Mouse (Mus musculus) stomach, embryonic 14.5 days (tissue): Measurements from ENCODE around the gene Kmt2c. TPM values are rescaled to one million over a fixed set of nuclear protein-coding genes. Genes with fewer than 3 reads are reported as not detected.

ENCODE experiments used
- ATAC-seq: fragments of 200-750 bp; cut with Nextera tagmentation; 2 replicates; pipeline ENCODE4 v1.8.0; 2017; ENCODE audit warnings: low read depth, moderate TSS enrichment; ENCODE audit not compliant: insufficient number of reproducible peaks, insufficient read depth, low FRiP score
- H3K27ac ChIP-seq: fragments of 300-500 bp; sonication (generic); 2 replicates; pipeline ENCODE4 v1.5.1; 2014; ENCODE audit warnings: mild to moderate bottlenecking, low read length, moderate library complexity, mixed read lengths
- H3K27me3 ChIP-seq: fragments of 300-500 bp; sonication (generic); 2 replicates; pipeline ENCODE4 v1.6.1; 2014; ENCODE audit warnings: low read length, control low read depth, mixed read lengths; ENCODE audit not compliant: control insufficient read depth, insufficient read depth
- H3K36me3 ChIP-seq: fragments of 300-500 bp; sonication (generic); 2 replicates; pipeline ENCODE4 v1.6.1; 2014; ENCODE audit warnings: mild to moderate bottlenecking, control low read depth, low read length, moderate library complexity, mixed read lengths; ENCODE audit not compliant: control insufficient read depth, insufficient read depth
- H3K4me1 ChIP-seq: fragments of 300-500 bp; sonication (generic); 2 replicates; pipeline ENCODE4 v1.6.1; 2014; ENCODE audit warnings: low read length, control low read depth, mixed read lengths; ENCODE audit not compliant: control insufficient read depth, insufficient read depth
- H3K4me2 ChIP-seq: fragments of 300-500 bp; sonication (generic); replicated peaks from 2 replicates; pipeline ENCODE4 v1.6.1; 2014; ENCODE audit warnings: low read depth, low read length, control low read depth
- H3K4me3 ChIP-seq: fragments of 300-500 bp; sonication (generic); 2 replicates; pipeline ENCODE4 v1.5.1; 2014; ENCODE audit warnings: low read depth, low read length, control low read depth
- H3K9ac ChIP-seq: fragments of 300-500 bp; sonication (generic); replicated peaks from 2 replicates; pipeline ENCODE4 v1.6.1; 2014; ENCODE audit warnings: low read depth, mild to moderate bottlenecking, control low read depth, low read length, moderate library complexity, mixed read lengths
- H3K9me3 ChIP-seq: fragments of 300-500 bp; sonication (generic); 2 replicates; pipeline ENCODE4 v1.6.1; 2016; ENCODE audit warnings: low read depth, low read length, control low read depth; ENCODE audit not compliant: control insufficient read depth
- WGBS: fragments of 180-500 bp; shearing (Covaris S2); extraction: QIAGEN DNeasy Blood & Tissue Kit; methylation state at CpG from one replicate; pipeline ENCODE4 v1.1.7; 2014; 5-methylcytosine and 5-hydroxymethylcytosine counted together
- polyA plus RNA-seq: library from polyadenylated mRNA; unstranded; fragments of >200 nt; fragmentation: Nextera tagmentation; extraction: Ambion mirVana; gene quantifications from 2 replicates; pipeline ENCODE4 v1.2.1, GENCODE M21; 2014

Kmt2c gene
- polyA plus RNA-seq, 1 experiment from 2014 or later = 28.8 TPM

DNA sequence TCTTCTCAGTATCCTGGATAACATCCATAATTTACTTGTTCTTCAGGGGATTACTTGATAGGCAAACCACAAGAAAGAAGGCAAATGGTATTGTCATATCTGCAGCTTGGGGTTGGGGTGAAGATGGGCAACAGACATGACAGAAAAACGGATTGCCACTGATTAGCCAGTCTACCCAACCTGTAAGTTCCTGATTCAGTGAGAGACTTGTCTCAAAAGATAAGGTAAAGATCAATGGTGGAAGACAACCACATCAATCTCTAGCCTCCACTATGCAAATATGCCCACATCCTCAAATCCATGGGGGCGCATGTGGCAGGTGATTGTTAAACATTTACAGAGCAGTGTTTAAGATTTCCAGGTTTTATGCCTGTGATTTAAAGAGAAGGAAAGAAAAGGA, 105.9 kb downstream of the Kmt2c start:
- H3K4me1 ChIP-seq = no peaks in the 10 kb centered on the region
- WGBS = 57% methylated on average over 2 of the region's 2 CpGs
- no peak for ATAC-seq
- no peak overlapping the region for H3K27ac ChIP-seq
- H3K9ac ChIP-seq = no peak overlapping the region
- H3K4me2 ChIP-seq = no peak overlapping the region
- no peaks in the 10 kb centered on the region for H3K27me3 ChIP-seq
- H3K4me3 ChIP-seq = no peak overlapping the region
- H3K9me3 ChIP-seq = no peaks in the 10 kb centered on the region
- H3K36me3 ChIP-seq = no peaks in the 10 kb centered on the region; the same call in 1 of the 2 replicates

DNA sequence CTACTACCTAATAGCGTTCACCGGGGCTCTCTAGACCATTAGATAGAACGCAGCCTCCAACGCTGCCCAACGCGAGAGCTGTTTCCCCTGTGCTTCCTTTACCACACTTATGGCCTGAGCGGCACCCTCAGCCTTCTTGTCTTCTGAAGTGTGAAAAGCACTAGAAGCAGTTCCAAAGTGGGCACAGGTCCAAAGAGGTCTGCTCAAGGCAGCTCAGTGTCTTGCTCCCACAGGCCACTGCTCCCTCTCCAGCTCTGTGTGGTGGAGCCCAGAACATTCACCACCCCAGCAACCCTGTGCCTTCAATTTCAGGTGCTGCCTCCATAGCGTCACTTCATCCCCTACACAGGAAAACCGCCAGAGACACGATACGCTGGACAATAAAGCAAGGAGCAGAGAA, 115.0 kb downstream of the Kmt2c start:
- H3K9ac ChIP-seq = no peak overlapping the region
- no peak for ATAC-seq
- no peaks in the 10 kb centered on the region for H3K4me1 ChIP-seq
- peaks cover 8% of the 10 kb centered on the region for H3K36me3 ChIP-seq
- H3K9me3 ChIP-seq = no peaks in the 10 kb centered on the region
- 93% methylated on average over 11 of the region's 11 CpGs for WGBS
- H3K27ac ChIP-seq = no peak overlapping the region
- H3K4me3 ChIP-seq = no peak overlapping the region
- no peaks in the 10 kb centered on the region for H3K27me3 ChIP-seq
- no peak overlapping the region for H3K4me2 ChIP-seq

DNA sequence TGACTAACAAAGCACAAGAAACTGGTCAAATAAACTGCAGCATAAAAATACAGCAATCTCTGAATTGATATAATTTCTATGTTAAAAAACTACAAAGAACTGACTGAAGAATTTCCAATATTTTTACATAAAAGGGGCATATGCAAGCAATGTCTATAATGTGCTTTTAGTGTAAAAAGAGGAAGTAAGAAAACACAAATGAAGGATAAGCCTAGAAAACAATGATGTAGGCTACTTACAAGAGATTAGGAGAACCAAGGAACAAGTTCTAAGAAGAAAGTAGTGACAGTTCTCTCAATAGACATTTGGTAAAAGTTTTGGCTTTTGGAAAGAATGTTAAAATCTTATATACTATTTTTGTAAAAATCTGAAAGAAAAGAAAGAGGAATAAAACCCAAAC, 119.4 kb downstream of the Kmt2c start:
- ATAC-seq = no peak
- Histone ChIP-seq H3K27ac (no peak overlapping the region), H3K27me3 (no peaks in the 10 kb centered on the region), H3K4me3 (no peak overlapping the region), H3K4me2 (no peak overlapping the region), H3K4me1 (no peaks in the 10 kb centered on the region), H3K9ac (no peak overlapping the region), H3K9me3 (no peaks in the 10 kb centered on the region), H3K36me3 (peaks cover 5% of the 10 kb centered on the region)

DNA sequence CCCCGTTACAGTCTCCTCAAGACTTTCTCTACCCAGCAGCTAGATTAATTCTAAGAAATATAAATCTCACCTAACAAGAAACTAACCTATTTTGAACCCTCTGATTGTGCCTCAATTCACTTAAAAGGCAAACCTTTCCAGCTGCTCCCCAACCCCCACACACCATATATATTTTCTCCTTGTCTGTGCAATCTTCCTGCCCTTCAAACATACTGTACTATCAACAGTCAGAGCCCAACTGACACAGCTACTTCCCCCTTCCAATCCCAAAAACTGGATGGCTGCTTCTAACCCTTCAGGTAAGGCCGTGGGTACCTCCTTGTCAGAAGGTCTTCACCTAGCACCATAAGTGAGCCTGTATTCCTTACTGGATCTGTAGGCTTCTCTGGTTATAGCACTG, 130.2 kb downstream of the Kmt2c start:
- 97% methylated on average over 2 of the region's 2 CpGs for WGBS
- Histone ChIP-seq H3K9ac (no peak overlapping the region), H3K36me3 (peaks cover 4% of the 10 kb centered on the region), H3K27ac (no peak overlapping the region), H3K9me3 (no peaks in the 10 kb centered on the region), H3K4me2 (no peak overlapping the region), H3K4me1 (no peaks in the 10 kb centered on the region), H3K4me3 (no peak overlapping the region), H3K27me3 (no peaks in the 10 kb centered on the region)
- ATAC-seq = no peak

DNA sequence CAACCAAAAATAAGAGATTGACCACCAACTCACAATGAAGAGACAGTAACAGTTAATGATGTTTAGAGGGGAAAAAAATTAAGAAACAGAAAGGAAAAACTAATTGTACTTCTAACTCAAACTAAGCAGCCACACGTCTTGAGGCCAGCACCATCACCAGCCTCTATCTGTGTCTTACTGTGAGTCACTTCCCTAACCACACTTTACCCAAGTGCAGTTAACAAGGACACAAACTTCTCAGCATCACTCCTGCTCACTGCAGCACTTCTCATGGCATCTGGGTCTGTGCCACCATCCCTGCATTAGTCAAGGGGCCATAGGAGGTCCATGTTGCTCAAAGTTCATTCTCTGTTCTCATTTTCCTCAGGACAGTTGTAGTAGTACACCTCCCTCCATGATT, 131.5 kb downstream of the Kmt2c start:
- no peaks in the 10 kb centered on the region for H3K9me3 ChIP-seq
- no peak overlapping the region for H3K27ac ChIP-seq
- H3K4me2 ChIP-seq = no peak overlapping the region
- H3K4me1 ChIP-seq = no peaks in the 10 kb centered on the region
- no peaks in the 10 kb centered on the region for H3K36me3 ChIP-seq
- no peak for ATAC-seq
- WGBS = 82% methylated on average over 1 of the region's 1 CpGs
- H3K27me3 ChIP-seq = no peaks in the 10 kb centered on the region
- H3K4me3 ChIP-seq = no peak overlapping the region
- no peak overlapping the region for H3K9ac ChIP-seq

DNA sequence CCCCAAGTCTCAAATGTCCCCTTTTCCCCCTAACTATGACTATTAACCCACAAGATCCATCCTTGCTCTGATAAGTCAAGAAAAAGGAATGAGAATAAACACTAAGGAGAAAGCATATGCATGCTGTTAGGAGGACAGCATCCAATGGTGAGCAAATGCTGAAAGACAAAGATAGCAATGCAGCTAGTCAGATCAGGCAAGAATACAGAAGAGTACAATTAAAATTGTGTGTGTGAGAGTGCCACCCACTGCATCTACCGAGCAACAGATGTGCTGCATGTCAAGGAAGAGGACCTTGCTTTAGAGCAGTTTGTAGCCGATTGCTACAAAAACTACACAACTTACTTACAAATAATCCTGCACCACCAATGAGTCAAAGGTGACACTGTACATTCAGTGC, 145.1 kb downstream of the Kmt2c start:
- ATAC-seq = no peak
- WGBS = 88% methylated on average over 2 of the region's 2 CpGs
- Histone ChIP-seq H3K4me2 (no peak overlapping the region), H3K4me3 (no peak overlapping the region), H3K27me3 (no peaks in the 10 kb centered on the region), H3K4me1 (no peaks in the 10 kb centered on the region), H3K9ac (no peak overlapping the region), H3K27ac (no peak overlapping the region), H3K36me3 (peaks cover 21% of the 10 kb centered on the region), H3K9me3 (no peaks in the 10 kb centered on the region)

DNA sequence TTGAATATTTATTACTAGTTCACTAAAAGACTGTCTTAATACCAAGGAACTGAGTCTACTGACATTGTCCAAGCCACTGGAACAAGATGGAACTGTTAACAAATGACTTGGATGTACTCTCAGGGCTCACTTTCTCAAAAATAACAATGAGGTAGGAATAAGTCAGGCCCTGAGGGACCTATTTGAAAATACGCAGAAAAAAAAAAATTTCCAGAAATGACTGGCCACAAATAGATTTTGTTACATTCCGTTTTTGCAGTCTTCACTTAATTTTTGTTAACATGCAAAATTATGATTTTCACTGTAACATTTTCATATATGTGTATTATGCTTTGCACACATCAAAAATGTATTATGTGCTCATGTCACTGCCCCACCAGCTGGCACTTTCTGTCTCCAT, 167.3 kb downstream of the Kmt2c start:
- peaks cover 10% of the 10 kb centered on the region for H3K36me3 ChIP-seq
- no peak overlapping the region for H3K4me2 ChIP-seq
- H3K9me3 ChIP-seq = no peaks in the 10 kb centered on the region
- no peaks in the 10 kb centered on the region for H3K4me1 ChIP-seq
- ATAC-seq = no peak
- H3K27ac ChIP-seq = no peak overlapping the region
- H3K9ac ChIP-seq = no peak overlapping the region
- H3K27me3 ChIP-seq = no peaks in the 10 kb centered on the region
- no peak overlapping the region for H3K4me3 ChIP-seq
- WGBS = 91% methylated on average over 2 of the region's 2 CpGs

DNA sequence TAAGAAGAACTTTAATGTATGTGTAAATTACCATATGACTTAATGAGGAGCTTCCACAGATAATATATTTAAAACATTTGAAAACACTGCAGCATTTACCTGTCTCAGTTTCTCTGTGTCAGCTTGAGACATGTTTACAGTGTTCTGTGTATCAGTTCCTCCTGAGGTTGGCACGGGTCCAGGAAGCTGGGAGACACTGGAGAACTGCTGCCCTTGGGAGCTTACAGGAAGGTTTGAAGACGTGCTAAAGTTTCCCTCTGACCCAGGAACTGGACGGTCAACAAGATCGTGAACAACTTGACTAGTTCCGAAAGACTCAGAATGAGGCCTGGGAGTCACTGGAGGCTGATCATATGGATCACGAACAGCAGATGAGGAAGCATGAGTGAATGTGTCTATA, 184.7 kb downstream of the Kmt2c start:
- H3K27ac ChIP-seq = no peak overlapping the region
- H3K4me2 ChIP-seq = no peak overlapping the region
- no peak for ATAC-seq
- 83% methylated on average over 6 of the region's 6 CpGs for WGBS
- H3K9ac ChIP-seq = no peak overlapping the region
- H3K9me3 ChIP-seq = no peaks in the 10 kb centered on the region
- no peaks in the 10 kb centered on the region for H3K4me1 ChIP-seq
- no peak overlapping the region for H3K4me3 ChIP-seq
- H3K36me3 ChIP-seq = peaks cover 49% of the 10 kb centered on the region
- no peaks in the 10 kb centered on the region for H3K27me3 ChIP-seq

DNA sequence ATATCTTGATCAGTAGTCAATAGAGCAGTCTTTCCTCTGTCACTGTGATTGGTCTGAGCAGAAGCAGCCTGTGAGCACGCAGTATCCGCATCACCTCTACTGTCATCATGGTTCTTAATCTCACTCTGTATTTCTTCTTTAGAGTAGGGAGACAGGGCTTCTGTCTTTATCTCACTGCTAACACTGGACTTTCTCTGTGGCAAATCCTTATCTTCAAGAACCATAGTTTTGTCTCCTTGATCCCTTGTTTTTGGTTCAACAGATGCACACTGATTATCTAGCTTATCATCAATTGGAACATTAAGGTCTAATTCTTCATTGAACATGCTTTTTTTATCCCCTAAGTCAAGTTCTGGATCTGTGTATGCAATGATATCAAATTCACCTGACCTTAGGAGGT, 188.4 kb downstream of the Kmt2c start:
- Histone ChIP-seq H3K36me3 (peaks cover 47% of the 10 kb centered on the region), H3K27ac (no peak overlapping the region), H3K9ac (no peak overlapping the region), H3K4me1 (no peaks in the 10 kb centered on the region), H3K4me3 (no peak overlapping the region), H3K27me3 (no peaks in the 10 kb centered on the region), H3K9me3 (no peaks in the 10 kb centered on the region), H3K4me2 (no peak overlapping the region)
- no peak for ATAC-seq
- 98% methylated on average over 2 of the region's 2 CpGs for WGBS
